Mouse (Mus musculus) C2C12 (cell line): ENCODE measurements around the gene Slc38a4.

Experiments used
- CTCF ChIP-seq: IDR thresholded peaks from one replicate; pipeline ENCODE4 v1.5.1; 2011; ENCODE audit not compliant: control insufficient read depth, insufficient read depth, insufficient read length
- USF1 ChIP-seq: IDR thresholded peaks from one replicate; pipeline ENCODE4 v1.6.1; 2011; ENCODE audit warnings: low read depth, mild to moderate bottlenecking, control low read depth, moderate library complexity

GRCm38 (mm10) chr15:96952488-96952887, 103.3 kb downstream of the Slc38a4 start:
- TF ChIP-seq CTCF (no peak), USF1 (no peak)
